Mouse (Mus musculus) hindbrain, embryonic 12.5 days (tissue): ENCODE data around the gene Tsc1. TPM values are rescaled to one million over a fixed set of nuclear protein-coding genes. Genes with fewer than 3 reads are reported as not detected.

ENCODE experiments used
- ATAC-seq: fragments of 200-750 bp; cut with Nextera tagmentation; 2 replicates; pipeline ENCODE4 v1.8.0; 2017; ENCODE audit warnings: moderate TSS enrichment; ENCODE audit not compliant: low FRiP score
- H3K27ac ChIP-seq: fragments of 300-500 bp; sonication (generic); 2 replicates; pipeline ENCODE4 v1.5.1; 2016; ENCODE audit warnings: mild to moderate bottlenecking
- H3K27me3 ChIP-seq: fragments of 300-500 bp; sonication (generic); 2 replicates; pipeline ENCODE4 v1.6.1; 2016; ENCODE audit warnings: mild to moderate bottlenecking
- H3K36me3 ChIP-seq: fragments of 300-500 bp; sonication (generic); 2 replicates; pipeline ENCODE4 v1.6.1; 2016; ENCODE audit warnings: mild to moderate bottlenecking
- H3K4me1 ChIP-seq: fragments of 300-500 bp; sonication (generic); 2 replicates; pipeline ENCODE4 v1.6.1; 2016
- H3K4me2 ChIP-seq: fragments of 300-500 bp; sonication (generic); replicated peaks from 2 replicates; pipeline ENCODE4 v1.6.1; 2016; ENCODE audit warnings: mild to moderate bottlenecking
- H3K4me3 ChIP-seq: fragments of 300-500 bp; sonication (generic); 2 replicates; pipeline ENCODE4 v1.5.1; 2016; ENCODE audit warnings: mild to moderate bottlenecking
- H3K9ac ChIP-seq: fragments of 300-500 bp; sonication (generic); 2 replicates; pipeline ENCODE4 v1.6.1; 2016; ENCODE audit warnings: mild to moderate bottlenecking, moderate library complexity
- H3K9me3 ChIP-seq: fragments of 300-500 bp; sonication (generic); replicated peaks from 2 replicates; pipeline ENCODE4 v1.6.1; 2016; ENCODE audit warnings: mild to moderate bottlenecking
- WGBS: fragments of 180-500 bp; shearing (Covaris S2); methylation state at CpG from one replicate; pipeline ENCODE4 v1.1.7; 2016; 5-methylcytosine and 5-hydroxymethylcytosine counted together
- microRNA-seq: library from miRNA; unstranded; fragments of <30 nt; microRNA quantifications from one replicate; pipeline ENCODE4, GENCODE M21; 2017
- polyA plus RNA-seq: library from polyadenylated mRNA; unstranded; fragments of >200 nt; fragmentation: Nextera tagmentation; extraction: Ambion mirVana; gene quantifications from 2 replicates; pipeline ENCODE4 v1.2.1, GENCODE M21; 2016

The Tsc1 gene
- polyA plus RNA-seq, 1 experiment from 2014 or later = 32.1 TPM

- no peak overlapping the region for H3K27ac ChIP-seq
- ATAC-seq = no peak
- no peaks in the 10 kb centered on the region for H3K9me3 ChIP-seq
- no peak overlapping the region for H3K4me2 ChIP-seq
- no peak overlapping the region for H3K9ac ChIP-seq
- WGBS = 77% methylated on average over 6 of the region's 6 CpGs
- no peaks in the 10 kb centered on the region for H3K27me3 ChIP-seq
- no peaks in the 10 kb centered on the region for H3K36me3 ChIP-seq
- H3K4me3 ChIP-seq = no peak overlapping the region
- 0 out of 2 replicates have a peak, but pooled peaks cover 9% of the 10 kb centered on the region for H3K4me1 ChIP-seq
Observed at GRCm38 (mm10) chr2:28706787-28707186, 65.8 kb downstream of the Tsc1 start.

DNA sequence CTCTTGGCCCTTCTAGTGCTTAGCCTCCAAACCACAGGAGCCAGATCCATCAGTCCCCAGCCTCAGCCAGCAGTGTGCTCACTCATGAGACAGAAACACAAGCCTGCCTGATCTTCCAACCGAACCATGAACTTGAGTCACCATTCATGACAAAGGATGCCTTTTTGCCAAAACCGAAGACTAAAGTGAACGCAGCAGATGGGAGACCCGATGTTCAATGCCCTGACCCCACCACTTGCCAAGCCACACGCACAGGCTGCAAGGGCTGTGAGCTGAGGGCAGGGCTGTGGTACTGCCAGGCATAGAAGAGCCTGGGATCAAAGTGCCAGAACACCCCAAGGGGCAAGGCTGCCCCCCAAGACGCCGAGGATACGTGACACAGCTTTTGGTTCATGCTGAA lies 72.0 kb downstream of the Tsc1 start:
- H3K4me1 ChIP-seq = 0 out of 2 replicates have a peak, but pooled peaks cover 3% of the 10 kb centered on the region
- H3K4me3 ChIP-seq = no peak overlapping the region
- H3K27ac ChIP-seq = no peak overlapping the region
- H3K27me3 ChIP-seq = no peaks in the 10 kb centered on the region
- no peak overlapping the region for H3K4me2 ChIP-seq
- no peak for ATAC-seq
- no peaks in the 10 kb centered on the region for H3K9me3 ChIP-seq
- no peak overlapping the region for H3K9ac ChIP-seq
- H3K36me3 ChIP-seq = no peaks in the 10 kb centered on the region
- 81% methylated on average over 8 of the region's 8 CpGs for WGBS

DNA sequence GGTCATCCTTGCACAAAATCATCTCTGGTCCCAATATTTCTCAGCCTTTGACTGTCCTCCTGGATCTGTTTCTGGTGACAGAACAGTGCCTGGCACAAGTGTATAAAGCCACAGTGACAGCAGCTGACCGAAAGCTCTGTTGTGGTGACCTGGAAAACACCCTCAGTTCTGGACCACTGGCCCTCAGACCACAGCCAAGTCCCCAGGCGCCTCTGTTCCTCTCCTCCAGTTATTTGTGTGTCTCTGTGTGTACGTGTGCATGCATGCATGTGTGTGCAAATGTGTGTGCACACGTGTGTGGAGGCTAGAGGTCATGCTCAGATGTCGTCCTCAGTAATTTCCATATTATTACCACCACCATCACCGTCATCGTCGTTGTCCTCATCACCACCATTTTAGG lies 81.4 kb downstream of the Tsc1 start:
- ATAC-seq = no peak
- Histone ChIP-seq H3K27me3 (no peaks in the 10 kb centered on the region), H3K9me3 (no peaks in the 10 kb centered on the region), H3K4me1 (peaks cover 11% of the 10 kb centered on the region), H3K36me3 (no peaks in the 10 kb centered on the region), H3K4me2 (no peak overlapping the region), H3K27ac (no peak overlapping the region), H3K4me3 (no peak overlapping the region), H3K9ac (no peak overlapping the region)
- WGBS = 89% methylated on average over 8 of the region's 8 CpGs

DNA sequence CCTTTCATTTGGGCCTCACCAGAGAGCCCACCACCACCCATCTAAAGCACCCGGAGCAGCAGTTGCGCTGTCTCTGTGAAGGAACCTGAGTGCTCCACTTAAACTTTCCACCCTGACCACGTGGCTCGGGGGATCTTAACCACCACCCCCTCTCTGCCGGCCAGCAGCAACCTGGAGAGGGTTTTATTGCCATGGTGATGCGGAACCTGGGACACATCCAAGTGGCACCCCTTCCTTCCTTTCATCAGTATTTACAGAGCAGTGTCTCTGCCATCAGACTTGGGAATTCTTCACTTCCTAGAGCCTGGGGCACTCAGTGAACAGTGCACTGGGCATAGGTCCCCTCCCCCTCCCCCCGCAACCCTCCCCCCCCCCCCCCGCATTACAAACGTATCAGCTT lies 82.9 kb downstream of the Tsc1 start:
- 67% methylated on average over 9 of the region's 9 CpGs for WGBS
- H3K27me3 ChIP-seq = no peaks in the 10 kb centered on the region

GRCm38 (mm10) chr2:28727786-28728404 lies 86.9 kb downstream of the Tsc1 start:
- peaks cover 20% of the 10 kb centered on the region for H3K4me1 ChIP-seq
- ATAC-seq = peak; percentile 78
- peak overlapping the region; percentile 19; the same call in 1 of the 2 replicates for H3K4me2 ChIP-seq
- no peaks in the 10 kb centered on the region for H3K27me3 ChIP-seq
- H3K9ac ChIP-seq = peak overlapping the region; percentile 43; the same call in 1 of the 2 replicates
- no peaks in the 10 kb centered on the region for H3K9me3 ChIP-seq
- WGBS = 8% methylated on average over 16 of the region's 16 CpGs
- no peak overlapping the region for H3K4me3 ChIP-seq
- no peaks in the 10 kb centered on the region for H3K36me3 ChIP-seq
- peak overlapping the region; percentile 45; the same call in 1 of the 2 replicates for H3K27ac ChIP-seq

More for the DNA sequence above, 82.9 kb downstream of the Tsc1 start:
- Histone ChIP-seq H3K9me3 (no peaks in the 10 kb centered on the region), H3K27ac (no peak overlapping the region), H3K4me2 (no peak overlapping the region), H3K4me3 (no peak overlapping the region), H3K9ac (no peak overlapping the region), H3K36me3 (no peaks in the 10 kb centered on the region), H3K4me1 (peaks cover 20% of the 10 kb centered on the region)
- no peak for ATAC-seq

DNA sequence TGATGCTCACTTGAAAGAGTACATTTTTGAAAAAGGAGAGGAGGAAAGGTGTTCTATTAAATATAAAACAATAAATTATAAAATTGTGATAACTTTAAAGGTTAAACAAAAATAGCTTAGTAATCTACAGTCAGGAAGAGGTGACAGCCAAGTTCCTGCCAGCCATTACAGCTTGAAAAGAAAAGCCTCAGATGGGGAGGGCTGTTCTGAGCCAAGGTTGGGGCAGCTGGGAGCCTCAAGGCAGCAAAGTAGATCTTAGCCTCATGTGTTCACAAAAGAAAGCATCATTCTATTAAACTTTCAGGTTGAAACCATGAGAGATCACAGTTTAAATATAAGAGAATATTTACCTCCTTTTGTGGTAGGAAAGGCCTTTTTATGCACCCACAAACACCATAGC lies 89.6 kb downstream of the Tsc1 start:
- ATAC-seq = no peak
- Histone ChIP-seq H3K9ac (no peak overlapping the region), H3K4me2 (no peak overlapping the region), H3K27me3 (no peaks in the 10 kb centered on the region), H3K27ac (no peak overlapping the region), H3K4me3 (no peak overlapping the region), H3K9me3 (no peaks in the 10 kb centered on the region), H3K4me1 (peaks cover 16% of the 10 kb centered on the region), H3K36me3 (no peaks in the 10 kb centered on the region)

GRCm38 (mm10) chr2:28737112-28737511 lies 96.1 kb downstream of the Tsc1 start:
- ATAC-seq = no peak
- H3K4me2 ChIP-seq = no peak overlapping the region
- 89% methylated on average over 5 of the region's 5 CpGs for WGBS

DNA sequence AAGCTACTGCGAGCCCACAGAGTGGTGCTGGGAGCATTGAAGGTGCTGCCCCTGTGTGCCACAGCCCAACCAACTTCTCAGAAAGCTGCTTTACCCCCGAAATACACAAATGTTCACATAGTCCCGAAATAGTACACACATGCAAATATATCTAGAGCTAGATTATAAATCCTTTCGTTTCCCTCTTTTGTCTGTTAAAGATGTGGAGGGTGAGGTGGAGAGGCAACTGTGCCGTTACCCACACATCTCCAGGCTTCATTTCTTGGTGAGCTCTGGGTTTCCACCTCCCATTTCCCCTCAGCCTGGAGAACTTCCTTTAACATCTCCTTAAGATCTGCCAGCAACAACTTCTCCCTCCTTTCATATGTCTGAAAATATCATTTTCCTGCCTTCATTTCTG lies 99.1 kb downstream of the Tsc1 start:
- no peaks in the 10 kb centered on the region for H3K9me3 ChIP-seq
- no peak for ATAC-seq
- peaks cover 9% of the 10 kb centered on the region; the same call in 1 of the 2 replicates for H3K27me3 ChIP-seq
- H3K27ac ChIP-seq = no peak overlapping the region
- no peak overlapping the region for H3K4me3 ChIP-seq
- 90% methylated on average over 5 of the region's 5 CpGs for WGBS
- H3K36me3 ChIP-seq = no peaks in the 10 kb centered on the region
- H3K9ac ChIP-seq = no peak overlapping the region
- H3K4me2 ChIP-seq = no peak overlapping the region
- H3K4me1 ChIP-seq = no peaks in the 10 kb centered on the region

More at GRCm38 (mm10) chr2:28737112-28737511, 96.1 kb downstream of the Tsc1 start:
- Histone ChIP-seq H3K36me3 (no peaks in the 10 kb centered on the region), H3K27ac (no peak overlapping the region), H3K27me3 (peaks cover 7% of the 10 kb centered on the region; the same call in 1 of the 2 replicates), H3K9me3 (no peaks in the 10 kb centered on the region), H3K9ac (no peak overlapping the region), H3K4me1 (no peaks in the 10 kb centered on the region), H3K4me3 (no peak overlapping the region)

Small RNA genes lying within 50 kb of the gene (microRNA-seq; reads per million reads assigned to microRNA genes)
- gene Gm22824 (not detected), gene Mir3088 (2.4 reads per million)

Other genes with a start within 250 kb of the Tsc1 start
- 10.0 and 10.6 TPM in 2 replicates for gene Ppp1r26, start 194.4 kb upstream of the Tsc1 start, polyA plus RNA-seq
- 3.7 and 4.0 TPM in 2 replicates for gene 1700007K13Rik, start 174.9 kb upstream of the Tsc1 start, polyA plus RNA-seq
- 52.5 and 54.3 TPM in 2 replicates for gene Mrps2, start 173.2 kb upstream of the Tsc1 start, polyA plus RNA-seq
- gene Gbgt1, start 144.3 kb upstream of the Tsc1 start, polyA plus RNA-seq = 0.67 and 0.72 TPM in 2 replicates
- gene Gm10134, start 135.1 kb upstream of the Tsc1 start, polyA plus RNA-seq = 1.8 and 2.8 TPM in 2 replicates
- 96.7 and 108 TPM in 2 replicates for gene Ralgds, start 128.1 kb upstream of the Tsc1 start, polyA plus RNA-seq
- gene Cel, start 77.8 kb upstream of the Tsc1 start, polyA plus RNA-seq = not detected in 2 replicates
- 50.0 and 50.5 TPM in 2 replicates for gene Gtf3c5, start 57.5 kb upstream of the Tsc1 start, polyA plus RNA-seq
- 1.2 and 1.3 TPM in 2 replicates for gene Gfi1b, start 19.2 kb upstream of the Tsc1 start, polyA plus RNA-seq
- gene Spaca9, start 58.5 kb downstream of the Tsc1 start, polyA plus RNA-seq = 2.1 and 3.8 TPM in 2 replicates
- gene Ak8, start 58.9 kb downstream of the Tsc1 start, polyA plus RNA-seq = 1.2 and 1.4 TPM in 2 replicates
- gene Gtf3c4, start 199.1 kb downstream of the Tsc1 start, polyA plus RNA-seq = 32.0 and 33.5 TPM in 2 replicates
- 16.7 and 17.6 TPM in 2 replicates for gene Ddx31, start 199.2 kb downstream of the Tsc1 start, polyA plus RNA-seq